Mouse (Mus musculus) C3H10T1/2 (cell line): Measurements from ENCODE around the gene Dll4. TPM values are rescaled to one million over a fixed set of nuclear protein-coding genes. Genes with fewer than 3 reads are reported as not detected.

ENCODE experiments used
- polyA plus RNA-seq, 2 experiments: library from polyadenylated mRNA; unstranded; fragments of >200 nt; fragmentation: generic; extraction: Trizol; gene quantifications; one replicate each; pipeline ENCODE4 v1.2.1; 2012; ENCODE audit warnings: missing spikeins in 2 of 2

Gene Dll4
- polyA plus RNA-seq, result not detected

DNA sequence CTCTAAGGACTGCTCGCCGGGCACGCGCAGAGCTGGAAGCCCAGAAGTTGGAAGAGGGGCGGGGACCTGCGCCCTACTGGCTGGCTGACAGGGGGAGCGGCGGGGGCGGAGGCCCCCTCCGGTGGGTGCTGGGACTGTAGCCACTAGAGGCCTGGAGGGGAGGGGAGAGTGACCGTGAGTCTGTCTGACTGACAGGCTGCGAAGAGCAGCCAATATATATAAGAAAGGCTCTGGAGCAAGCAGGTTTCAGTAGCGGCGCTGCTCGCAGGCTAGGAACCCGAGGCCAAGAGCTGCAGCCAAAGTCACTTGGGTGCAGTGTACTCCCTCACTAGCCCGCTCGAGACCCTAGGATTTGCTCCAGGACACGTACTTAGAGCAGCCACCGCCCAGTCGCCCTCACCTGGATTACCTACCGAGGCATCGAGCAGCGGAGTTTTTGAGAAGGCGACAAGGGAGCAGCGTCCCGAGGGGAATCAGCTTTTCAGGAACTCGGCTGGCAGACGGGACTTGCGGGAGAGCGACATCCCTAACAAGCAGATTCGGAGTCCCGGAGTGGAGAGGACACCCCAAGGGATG, at the start of gene Dll4:
TSS of gene Dll4 (plus strand) at position 217 of the 576 bp plus-strand sequence.

DNA sequence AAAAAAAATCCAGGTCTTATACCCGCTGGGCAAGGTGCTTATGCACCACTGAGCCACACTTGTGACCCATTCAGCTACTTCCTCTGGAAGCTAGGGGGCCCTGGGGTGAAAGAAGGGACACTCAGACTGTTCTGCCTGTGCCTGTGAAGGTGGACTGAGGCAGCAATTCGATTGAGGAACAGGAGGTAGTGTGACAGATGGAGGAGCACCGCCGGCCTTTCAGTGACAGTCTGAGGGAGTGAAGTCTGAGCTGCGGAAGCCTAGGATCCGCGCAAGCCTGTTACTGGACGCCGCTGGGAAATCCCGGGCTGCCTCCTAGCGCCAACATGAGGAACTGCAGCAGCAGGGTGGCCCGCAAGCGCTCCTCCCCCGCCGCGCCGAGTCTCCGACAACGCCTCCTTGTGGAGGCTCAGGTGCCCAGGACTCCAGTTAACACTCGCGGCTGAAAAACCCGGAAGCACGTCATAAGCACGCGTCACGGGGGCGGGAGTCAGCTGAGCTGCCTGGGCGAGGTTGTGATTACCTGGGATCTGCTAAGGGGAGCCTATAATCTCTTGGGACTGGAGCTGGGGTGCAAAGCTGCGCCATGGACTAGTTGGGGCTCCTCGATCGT, 37.2 kb upstream of the Dll4 start, which contains the start of gene Vps18:
TSS of gene Vps18 (plus strand) at position 471 of the 613 bp plus-strand sequence.

GRCm38 (mm10) chr2:119350555-119351486, 25.2 kb downstream of the Dll4 start, which contains the start of gene Chac1:
TSS of gene Chac1 (plus strand) at chr2:119351229.

Other genes starting within 250 kb of the Dll4 start
- gene Rad51, start 213.0 kb upstream of the Dll4 start, polyA plus RNA-seq, result 10 to 100 TPM in 1 of 2 experiments, 1 to 10 TPM in 1; 7.9 to 11.4 TPM
- gene Rmdn3, start 168.8 kb upstream of the Dll4 start, polyA plus RNA-seq, result 10 to 100 TPM in 1 of 2 experiments, 1 to 10 TPM in 1; 3.1 to 12.0 TPM
- gene Gchfr, start 158.0 kb upstream of the Dll4 start, polyA plus RNA-seq, result 100 to 1,000 TPM; 127 to 204 TPM
- gene Gm14137, start 151.3 kb upstream of the Dll4 start, polyA plus RNA-seq, result 1 to 10 TPM in 1 of 2 experiments, under 1 TPM in 1; 0.97 to 2.2 TPM
- gene Zfyve19, start 117.2 kb upstream of the Dll4 start, polyA plus RNA-seq, result 10 to 100 TPM; 26.7 to 32.6 TPM
- 10 to 100 TPM in 1 of 2 experiments, 1 to 10 TPM in 1; 10.0 to 10.2 TPM for gene Dnajc17, start 117.0 kb upstream of the Dll4 start, polyA plus RNA-seq
- not detected for gene Ppp1r14d, start 95.9 kb upstream of the Dll4 start, polyA plus RNA-seq
- under 1 TPM; 0.01 to 0.38 TPM for gene Spint1, start 88.4 kb upstream of the Dll4 start, polyA plus RNA-seq
- gene Rhov, start 54.5 kb upstream of the Dll4 start, polyA plus RNA-seq, result 1 to 10 TPM in 1 of 2 experiments, under 1 TPM in 1; 0.63 to 5.3 TPM
- gene Vps18, start 37.0 kb upstream of the Dll4 start, polyA plus RNA-seq, result 10 to 100 TPM; 10.5 to 23.7 TPM
- gene Chac1, start 25.4 kb downstream of the Dll4 start, polyA plus RNA-seq, result 1 to 10 TPM; 4.9 to 10.0 TPM
- gene Ino80, start 151.9 kb downstream of the Dll4 start, polyA plus RNA-seq, result 1 to 10 TPM in 1 of 2 experiments, under 1 TPM in 1; 0.41 to 4.5 TPM
- gene Exd1, start 221.8 kb downstream of the Dll4 start, polyA plus RNA-seq, result under 1 TPM; 0.01 to 0.04 TPM
- 10 to 100 TPM; 17.8 to 47.3 TPM for gene Chp1, start 221.9 kb downstream of the Dll4 start, polyA plus RNA-seq